Mouse (Mus musculus): ENCODE data around the gene Rnase2a.
"Not testable (repeated sequence)": the region's sequence is repeated elsewhere in the genome, so short reads cannot be mapped to it uniquely, and the experiment has no call there.

Rnase2a gene

GRCm38 (mm10) chr14:51256041-51256440, at the start of gene Rnase2a:
Gene Rnase2a (minus strand): TSS chr14:51256112.
- DNase-seq (ENCODE audit: low spot score), result no peak

- DNase-seq (ENCODE audit: low spot score), result no peak
These were observed 35.6 kb upstream of the Rnase2a start for GRCm38 (mm10) chr14:51291505-51291904.

GRCm38 (mm10) chr14:51278515-51278914, 22.6 kb upstream of the Rnase2a start:
- DNase-seq (ENCODE audit: low spot score), result not testable (repeated sequence)

GRCm38 (mm10) chr14:51268677-51269076, 12.8 kb upstream of the Rnase2a start:
- no peak for DNase-seq (ENCODE audit: low spot score)

- peak; percentile 86 for DNase-seq (ENCODE audit: low spot score)
These were observed 10.2 kb upstream of the Rnase2a start for GRCm38 (mm10) chr14:51266113-51266512.

GRCm38 (mm10) chr14:51265667-51266066, 9.8 kb upstream of the Rnase2a start:
- DNase-seq (ENCODE audit: low spot score), result no peak

GRCm38 (mm10) chr14:51262397-51262796, 6.5 kb upstream of the Rnase2a start:
- DNase-seq (ENCODE audit: low spot score), result no peak

GRCm38 (mm10) chr14:51259741-51260140, 3.8 kb upstream of the Rnase2a start:
- no peak for DNase-seq (ENCODE audit: low spot score)

GRCm38 (mm10) chr14:51253569-51253968, 2.3 kb downstream of the Rnase2a start:
- no peak for DNase-seq (ENCODE audit: low spot score)

- DNase-seq (ENCODE audit: low spot score), result not testable (repeated sequence)
These were observed 3.7 kb downstream of the Rnase2a start for GRCm38 (mm10) chr14:51252206-51252605.

- no peak for DNase-seq (ENCODE audit: low spot score)
These were observed 5.6 kb downstream of the Rnase2a start for GRCm38 (mm10) chr14:51250348-51250747.

GRCm38 (mm10) chr14:51247736-51248135, 8.2 kb downstream of the Rnase2a start:
- no peak for DNase-seq (ENCODE audit: low spot score)

GRCm38 (mm10) chr14:51240899-51241298, 15.0 kb downstream of the Rnase2a start:
- DNase-seq (ENCODE audit: low spot score), result peak; percentile 73

- not testable (repeated sequence) for DNase-seq (ENCODE audit: low spot score)
These were observed 18.4 kb downstream of the Rnase2a start for GRCm38 (mm10) chr14:51237488-51237887.

- DNase-seq (ENCODE audit: low spot score), result not testable (repeated sequence)
These were observed 26.3 kb downstream of the Rnase2a start for GRCm38 (mm10) chr14:51229657-51230056.

GRCm38 (mm10) chr14:51220075-51220474, 35.8 kb downstream of the Rnase2a start:
- DNase-seq (ENCODE audit: low spot score), result not testable (repeated sequence)

Data from adipocyte (in vitro differentiated cells).